Mouse (Mus musculus) CH12.LX (cell line): ENCODE measurements at regions not wholly inside any gene's neighbourhood (a gene's known extent, or its start where the extent isn't known, plus 50 kb on each side); places are given as distances from the start of the nearest gene placed in this dataset.

Experiments used
- CHD1 ChIP-seq: IDR thresholded peaks from 2 replicates; pipeline ENCODE4 v1.6.1; 2012; ENCODE audit warnings: low read depth, low read length, improper control_type of control experiment, inconsistent platforms
- CTCF ChIP-seq, 2 experiments: IDR thresholded peaks in 1 of 2; conservative IDR thresholded peaks in 1 of 2; 2 replicates each; pipeline ENCODE4 v1.5.1; 2011 to 2012; ENCODE audit warnings: low read depth in 2 of 2, low read length in 2 of 2, improper control_type of control experiment in 1 of 2, inconsistent platforms in 1 of 2, mild to moderate bottlenecking in 1 of 2, moderate library complexity in 1 of 2
- EP300 ChIP-seq: IDR thresholded peaks from 2 replicates; pipeline ENCODE4 v1.6.1; 2011; ENCODE audit warnings: low read length, improper control_type of control experiment
- GABPA ChIP-seq: IDR thresholded peaks from 2 replicates; pipeline ENCODE4 v1.6.1; 2012; ENCODE audit warnings: low read depth, low read length, improper control_type of control experiment, inconsistent platforms; ENCODE audit not compliant: insufficient replicate concordance
- MAFK ChIP-seq: IDR thresholded peaks from 2 replicates; pipeline ENCODE4 v1.6.1; 2011; ENCODE audit warnings: low read length, improper control_type of control experiment; ENCODE audit not compliant: insufficient replicate concordance
- MYC ChIP-seq: IDR thresholded peaks from 2 replicates; pipeline ENCODE4 v1.6.1; 2011; ENCODE audit warnings: low read depth, mild to moderate bottlenecking, improper control_type of control experiment, low read length
- PAX5 ChIP-seq: IDR thresholded peaks from 2 replicates; pipeline ENCODE4 v1.6.1; 2012; ENCODE audit warnings: low read length, inconsistent platforms, mixed read lengths
- POLR2A ChIP-seq: IDR thresholded peaks from 2 replicates; pipeline ENCODE4 v1.6.1; 2011; ENCODE audit warnings: low read depth, mild to moderate bottlenecking, improper control_type of control experiment, low read length
- TCF12 ChIP-seq: IDR thresholded peaks from 2 replicates; pipeline ENCODE4 v1.6.1; 2014; ENCODE audit warnings: low read depth, mild to moderate bottlenecking, inconsistent platforms, low read length, improper control_type of control experiment

- TF ChIP-seq GABPA (no peak), EP300 (no peak), PAX5 (0 out of 2 replicates have a peak, but pooled peaks have one; percentile 14), MAFK (no peak), CTCF (conservative IDR thresholded peaks at IDR 0.05 in 1 of 2, IDR thresholded peaks at IDR 0.05 in 1 of 2; ENCODE audit: low read depth in 2 of 2, low read length in 2 of 2) (no peak), POLR2A (no peak), TCF12 (no peak), MYC (no peak), CHD1 (no peak)
These were observed 95.5 kb upstream of the Ddit4l start for GRCm38 (mm10) chr3:137525606-137526575.
